In genomic region chr4:82762430-82763119, GRCm38 (mm10) we compare ENCODE assay signal across 10 mouse cellular contexts. TPM values are rescaled to one million over a fixed set of nuclear protein-coding genes. Genes with fewer than 3 reads are reported as not detected.
DNase-seq lines count a peak whose midpoint lies in the region; ATAC-seq and TF ChIP-seq lines count a peak whose summit lies in the region.
"Had no signal": no experiment of that assay in that cellular context is flagged by ENCODE, and none has a peak within 500 bp of the region (broad histone marks: within the 10 kb centered on the region; RNA-seq: fewer than 3 reads in every experiment).

No protein-coding gene starts in this region.

- DNase-seq in lung, adult 2 months, result no peak
- peak; percentile 85 for DNase-seq in skeletal muscle tissue, adult 2 months (ENCODE audit: low read depth, low spot score)
- no peak for DNase-seq in right cerebral cortex, postnatal 36 days (ENCODE audit: low spot score in 2 of 2)
- no peak for DNase-seq in cerebellum, adult 9-11 months
- DNase-seq: left cerebral cortex, postnatal 4 days; right cerebral cortex, adult 18-20 months had no signal

- peak; percentile 79 for ATAC-seq in lung, embryonic 16.5 days (ENCODE audit: low read depth)
- ATAC-seq in embryonic facial prominence, embryonic 12.5 days (ENCODE audit: insufficient number of reproducible peaks, insufficient read depth, low FRiP score, low TSS enrichment), result peak; percentile 86
- ATAC-seq in hindbrain, embryonic 16.5 days, result no peak
- ATAC-seq in inflammation-experienced regulatory T-cells, adult 6 months, result no peak

- TF ChIP-seq CTCF in lung, adult 2 months (IDR thresholded peaks at IDR 0.05; ENCODE audit: insufficient read depth, low read length), result no peak

- H3K4me1 ChIP-seq in lung, embryonic 16.5 days (replicated peaks; ENCODE audit: control insufficient read depth, insufficient read depth, low read length), result peaks cover 23% of the 10 kb centered on the region
- H3K4me1 ChIP-seq in lung, adult 2 months (ENCODE audit: control insufficient read depth, insufficient read depth, low read length), result no peaks in the 10 kb centered on the region
- H3K4me1 ChIP-seq in embryonic facial prominence, embryonic 12.5 days, result peaks cover 27% of the 10 kb centered on the region
- H3K4me1 ChIP-seq in hindbrain, embryonic 16.5 days (ENCODE audit: control insufficient read depth, insufficient read depth, low read depth, low read length), result no peaks in the 10 kb centered on the region; the same call in 1 of the 2 replicates

- no peaks in the 10 kb centered on the region for H3K9me3 ChIP-seq in lung, embryonic 16.5 days (ENCODE audit: control insufficient read depth, low read length)
- no peaks in the 10 kb centered on the region for H3K9me3 ChIP-seq in embryonic facial prominence, embryonic 12.5 days
- H3K9me3 ChIP-seq in hindbrain, embryonic 16.5 days (ENCODE audit: control insufficient read depth, low read length), result no peaks in the 10 kb centered on the region

- peak overlapping the region; percentile 19; the same call in 1 of the 2 replicates for H3K4me2 ChIP-seq in lung, embryonic 16.5 days (ENCODE audit: low read depth, low read length)
- H3K4me2 ChIP-seq in embryonic facial prominence, embryonic 12.5 days (replicated peaks), result peak overlapping the region; percentile 35
- H3K4me2 ChIP-seq in hindbrain, embryonic 16.5 days (ENCODE audit: low read length), result peak overlapping the region; percentile 29

- no peaks in the 10 kb centered on the region for H3K36me3 ChIP-seq in lung, embryonic 16.5 days (ENCODE audit: control insufficient read depth, insufficient read depth, low read length)
- no peaks in the 10 kb centered on the region for H3K36me3 ChIP-seq in embryonic facial prominence, embryonic 12.5 days
- H3K36me3 ChIP-seq in hindbrain, embryonic 16.5 days (ENCODE audit: control insufficient read depth, insufficient read depth, low read length), result no peaks in the 10 kb centered on the region

- WGBS in lung, embryonic 16.5 days, result 8% methylated on average over 10 of the region's 10 CpGs
- WGBS in lung, adult 2 months, result 24% methylated on average over 10 of the region's 10 CpGs
- under 1% methylated on average over 10 of the region's 10 CpGs for WGBS in embryonic facial prominence, embryonic 12.5 days
- 8% methylated on average over 10 of the region's 10 CpGs for WGBS in hindbrain, embryonic 16.5 days

- H3K4me3 ChIP-seq in lung, embryonic 16.5 days (ENCODE audit: low read length), result no peak overlapping the region
- H3K4me3 ChIP-seq in lung, adult 2 months (replicated peaks; ENCODE audit: extremely low read depth, low read depth, low read length), result no peak overlapping the region
- H3K4me3 ChIP-seq in embryonic facial prominence, embryonic 12.5 days, result no peak overlapping the region
- no peak overlapping the region for H3K4me3 ChIP-seq in hindbrain, embryonic 16.5 days (ENCODE audit: low read length)

- H3K27me3 ChIP-seq in lung, embryonic 16.5 days (ENCODE audit: control insufficient read depth, insufficient read depth, low read depth, low read length), result no peaks in the 10 kb centered on the region
- no peaks in the 10 kb centered on the region for H3K27me3 ChIP-seq in embryonic facial prominence, embryonic 12.5 days
- H3K27me3 ChIP-seq in hindbrain, embryonic 16.5 days (replicated peaks; ENCODE audit: control insufficient read depth, insufficient read depth, low read length), result no peaks in the 10 kb centered on the region

- no peak overlapping the region for H3K9ac ChIP-seq in lung, embryonic 16.5 days (ENCODE audit: low read length)
- H3K9ac ChIP-seq in embryonic facial prominence, embryonic 12.5 days, result no peak overlapping the region
- H3K9ac ChIP-seq in hindbrain, embryonic 16.5 days (ENCODE audit: low read depth, low read length), result no peak overlapping the region

- no peak for TF ChIP-seq POLR2A in lung, adult 2 months (IDR thresholded peaks at IDR 0.05; ENCODE audit: borderline replicate concordance, extremely low read depth, low read depth, low read length)

- peak overlapping the region; percentile 48 for H3K27ac ChIP-seq in lung, embryonic 16.5 days (ENCODE audit: low read length)
- H3K27ac ChIP-seq in embryonic facial prominence, embryonic 12.5 days, result peak overlapping the region; percentile 86
- H3K27ac ChIP-seq in hindbrain, embryonic 16.5 days (ENCODE audit: low read depth, low read length), result no peak overlapping the region

RNA-seq across cellular contexts. Expression of gene Nfib, which starts 57.0 kb away (rescaled TPM):
- polyA plus RNA-seq in lung, embryonic 16.5 days (2015; fragmentation: Nextera tagmentation; extraction: Ambion mirVana), result 104 and 107 TPM in 2 replicates
- 35.6 and 48.1 TPM in 2 replicates for polyA plus RNA-seq in lung, adult 2 months (2012; rRNA removed)
- polyA plus RNA-seq in embryonic facial prominence, embryonic 12.5 days (2016; fragmentation: Nextera tagmentation; extraction: Ambion mirVana), result 86.8 and 92.6 TPM in 2 replicates
- 67.4 and 75.7 TPM in 2 replicates for polyA plus RNA-seq in hindbrain, embryonic 16.5 days (2015; fragmentation: Nextera tagmentation; extraction: Ambion mirVana)
- polyA plus RNA-seq in inflammation-experienced regulatory T-cells, adult 6 months (2017; shearing (Covaris generic)), result under 1 TPM in 2 of 3 experiments, not detected in 1; 0.04 to 0.11 TPM

Comparison
In these comparisons a context has a peak if more than half of its experiments do, and no peak if none do; other contexts are left out.
1. ATAC-seq: peak in lung, embryonic 16.5 days (single experiment) and embryonic facial prominence, embryonic 12.5 days (single experiment); none in hindbrain, embryonic 16.5 days (single experiment) and inflammation-experienced regulatory T-cells, adult 6 months (single experiment).
2. RNA of gene Nfib, which starts 57.0 kb away (polyA plus RNA-seq): 104 to 107 TPM in lung, embryonic 16.5 days, 86.8 to 92.6 TPM in embryonic facial prominence, embryonic 12.5 days, 67.4 to 75.7 TPM in hindbrain, embryonic 16.5 days and 35.6 to 48.1 TPM in lung, adult 2 months; 0.04 to 0.11 TPM in inflammation-experienced regulatory T-cells, adult 6 months; every median in the first group is over 10 times any median in the second.
3. Peak in every context shown above with its lines, with median percentiles within 50 percentile points of each other: H3K4me2 ChIP-seq.